Mouse (Mus musculus) myocyte (in vitro differentiated cells): Measurements from ENCODE around the gene Sacs.

Experiments used
- MAX ChIP-seq: IDR thresholded peaks from one replicate; pipeline ENCODE4 v1.6.1; 2011; ENCODE audit warnings: low read depth, mild to moderate bottlenecking, control low read depth
- POLR2A ChIP-seq: IDR thresholded peaks from one replicate; pipeline ENCODE4 v1.6.1; 2011; ENCODE audit warnings: low read depth, mild to moderate bottlenecking, control low read depth, moderate library complexity; ENCODE audit not compliant: insufficient read length
- REST ChIP-seq: IDR thresholded peaks from one replicate; pipeline ENCODE4 v1.6.1; 2011; ENCODE audit warnings: mild to moderate bottlenecking, control low read depth, moderate library complexity; ENCODE audit not compliant: insufficient read depth, insufficient read length

GRCm38 (mm10) chr14:61090955-61091354 is 47.3 kb upstream of the Sacs start:
- TF ChIP-seq POLR2A (no peak), MAX (no peak), REST (no peak)
